Mouse (Mus musculus) mouse embryonic stem cell (cell line): ENCODE data around the gene Carmil1.

Experiments
- in situ Hi-C, 2 experiments: fragments of 300-500 bp; cut with MboI; formaldehyde crosslinking; loops; 1 replicate in 1 of 2; 3 replicates in 1 of 2; pipeline ENCODE4 v1.14.3; 2019 to 2020; ENCODE audit warnings: low sequenced_read_pairs in 2 of 2, low pct_unique_long_range_greater_than_20kb in 1 of 2, mixed read lengths in 1 of 2; ENCODE audit not compliant: unreplicated experiment in 1 of 2

The Carmil1 gene

DNA sequence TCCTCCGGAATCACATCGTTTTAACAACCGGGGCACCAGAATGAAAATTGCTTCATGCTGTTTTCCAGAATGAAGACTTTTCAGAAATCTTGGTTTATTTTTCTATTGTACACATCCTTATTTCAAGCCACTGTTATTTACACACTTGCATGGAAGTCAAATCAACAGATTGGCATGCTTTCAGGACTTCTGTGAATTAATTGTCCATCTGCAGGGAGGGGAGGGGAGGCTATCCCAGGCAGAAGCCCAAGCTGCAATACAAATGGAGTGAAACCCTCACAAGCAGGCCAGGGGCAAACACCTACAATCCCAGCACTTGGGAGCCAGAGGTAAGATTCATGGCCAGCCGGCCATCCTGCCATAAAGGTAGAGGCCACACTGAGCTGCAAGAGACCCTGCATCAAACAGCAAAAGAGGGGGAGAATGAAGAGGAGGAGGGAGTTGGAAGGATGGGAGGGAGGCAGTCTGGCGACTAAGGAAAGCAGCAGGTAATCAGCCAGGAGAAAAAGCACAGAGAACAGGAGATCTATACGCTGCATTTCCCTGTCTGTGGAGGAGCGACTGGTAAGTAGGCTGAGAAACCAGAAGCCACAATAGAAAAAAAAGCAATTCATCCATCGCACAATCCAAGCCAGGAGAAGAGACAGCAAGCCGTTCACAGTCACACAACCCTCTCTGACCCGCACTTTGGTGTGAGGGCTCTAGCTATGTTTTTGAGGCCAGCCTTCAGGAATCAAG is 48.7 kb downstream of the Carmil1 start:
- in situ Hi-C loops = no loop called here

DNA sequence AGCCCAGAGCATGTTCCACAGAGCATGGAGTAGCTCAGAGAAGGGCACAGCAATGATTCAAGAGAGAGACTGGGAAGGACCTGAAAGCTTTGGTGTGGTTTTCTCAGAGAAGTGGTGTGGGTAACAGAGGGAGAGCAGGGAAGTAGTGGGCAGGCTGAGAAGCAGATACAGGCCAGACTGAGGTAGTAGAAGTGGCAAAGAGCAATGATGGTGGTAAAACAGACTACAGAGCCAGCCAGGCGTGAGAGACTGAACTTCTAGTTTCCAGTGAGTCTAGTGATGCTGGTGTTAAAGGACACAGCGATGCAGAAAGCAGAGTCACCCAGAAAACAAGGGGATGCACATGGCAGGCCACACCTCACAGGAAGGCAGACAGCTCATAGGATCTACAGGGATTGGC is 49.4 kb downstream of the Carmil1 start:
- in situ Hi-C loops = no loop called here

DNA sequence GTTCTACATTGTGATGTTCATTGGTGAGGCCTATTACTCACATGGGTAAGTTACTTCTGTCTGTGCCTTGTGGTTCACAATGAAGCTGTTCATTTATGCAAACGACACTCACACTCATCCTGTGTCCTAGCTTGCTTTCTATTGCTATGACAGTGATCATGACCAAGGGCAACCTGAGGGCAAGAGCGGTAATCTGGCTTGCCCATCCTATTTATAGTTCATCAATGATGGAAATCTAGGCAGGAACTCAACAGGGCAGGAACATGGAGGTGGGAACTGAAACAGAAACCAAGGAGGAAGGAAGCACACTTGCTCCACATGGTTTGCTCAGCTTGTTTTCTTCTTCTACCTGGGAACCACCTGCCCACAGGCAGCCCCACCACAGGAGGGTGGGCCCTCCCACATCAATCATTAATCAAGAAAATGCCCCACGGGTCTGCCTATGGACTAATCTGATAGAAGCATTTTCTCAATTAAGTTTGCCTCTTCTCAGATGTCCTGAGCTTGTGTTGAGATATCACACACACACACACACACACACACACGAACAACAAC is 50.0 kb downstream of the Carmil1 start:
- in situ Hi-C loops = no loop called here

- in situ Hi-C loops = no loop called here
These were observed 57.0 kb downstream of the Carmil1 start for GRCm38 (mm10) chr13:24223425-24224201.

DNA sequence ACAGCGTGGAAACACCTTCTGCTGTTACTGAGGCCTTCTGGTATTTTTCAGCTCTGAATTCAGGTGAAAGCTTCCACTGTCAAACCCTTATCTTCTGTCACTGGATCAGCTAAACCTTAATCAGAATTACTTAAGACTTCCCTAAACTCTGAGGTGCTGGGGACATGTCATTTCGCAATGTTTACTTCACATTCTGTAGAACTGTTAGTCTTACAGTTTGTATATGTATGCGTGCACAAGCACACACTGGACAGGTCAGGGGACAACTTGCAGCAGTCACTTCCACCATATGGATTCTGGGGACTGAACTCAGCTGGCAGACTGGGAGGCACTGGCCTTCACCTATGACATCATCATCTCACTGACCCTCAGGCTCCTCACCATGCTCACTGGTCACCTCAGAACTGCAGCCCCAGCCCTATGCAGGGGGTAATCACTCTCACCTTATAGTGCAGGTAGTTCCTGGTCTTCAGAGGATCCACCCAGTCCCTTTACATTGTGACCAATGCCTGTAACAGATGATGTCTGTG is 60.1 kb downstream of the Carmil1 start:
- in situ Hi-C loops = no loop called here

DNA sequence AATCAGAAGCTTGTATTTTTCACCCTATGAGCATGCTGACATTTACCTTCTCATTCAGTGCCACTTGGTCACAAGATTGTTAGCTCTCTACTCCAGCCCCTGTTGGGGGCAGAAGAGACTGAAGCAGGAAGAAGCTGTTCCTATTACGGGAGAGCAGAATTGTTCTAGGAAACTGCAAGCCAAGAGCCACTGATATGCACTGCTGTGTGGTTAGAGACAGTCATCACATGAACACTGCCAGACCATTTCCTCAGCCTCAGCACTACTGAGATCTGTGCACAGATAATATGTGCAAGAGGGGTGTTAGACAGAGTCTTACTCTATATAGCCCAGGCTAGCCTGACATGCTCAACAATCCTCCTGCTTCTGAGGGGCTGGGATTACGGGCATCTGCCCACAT is 69.4 kb downstream of the Carmil1 start:
- in situ Hi-C loops = no loop called here

- in situ Hi-C loops = no loop called here
These were observed 74.5 kb downstream of the Carmil1 start for GRCm38 (mm10) chr13:24206097-24206496.

DNA sequence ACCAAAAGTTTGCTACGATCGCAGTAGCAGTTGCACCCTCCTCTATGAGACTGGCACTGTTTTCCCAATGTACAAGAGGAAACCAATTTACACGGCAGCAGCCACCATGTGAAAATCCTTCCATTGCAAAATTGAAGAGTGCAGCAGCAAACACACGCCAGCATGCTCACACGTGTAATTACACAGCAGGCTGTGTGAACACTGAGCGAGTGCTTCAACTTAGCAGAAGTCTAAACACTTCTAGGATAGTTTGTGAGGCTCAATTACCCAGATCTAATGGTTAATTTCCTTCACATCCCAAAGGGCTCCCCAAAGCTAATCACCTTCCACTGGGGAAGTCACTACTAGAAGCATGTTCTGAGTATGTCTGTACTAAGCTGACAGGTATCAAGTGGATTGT is 78.3 kb downstream of the Carmil1 start:
- in situ Hi-C loops = no loop called here

DNA sequence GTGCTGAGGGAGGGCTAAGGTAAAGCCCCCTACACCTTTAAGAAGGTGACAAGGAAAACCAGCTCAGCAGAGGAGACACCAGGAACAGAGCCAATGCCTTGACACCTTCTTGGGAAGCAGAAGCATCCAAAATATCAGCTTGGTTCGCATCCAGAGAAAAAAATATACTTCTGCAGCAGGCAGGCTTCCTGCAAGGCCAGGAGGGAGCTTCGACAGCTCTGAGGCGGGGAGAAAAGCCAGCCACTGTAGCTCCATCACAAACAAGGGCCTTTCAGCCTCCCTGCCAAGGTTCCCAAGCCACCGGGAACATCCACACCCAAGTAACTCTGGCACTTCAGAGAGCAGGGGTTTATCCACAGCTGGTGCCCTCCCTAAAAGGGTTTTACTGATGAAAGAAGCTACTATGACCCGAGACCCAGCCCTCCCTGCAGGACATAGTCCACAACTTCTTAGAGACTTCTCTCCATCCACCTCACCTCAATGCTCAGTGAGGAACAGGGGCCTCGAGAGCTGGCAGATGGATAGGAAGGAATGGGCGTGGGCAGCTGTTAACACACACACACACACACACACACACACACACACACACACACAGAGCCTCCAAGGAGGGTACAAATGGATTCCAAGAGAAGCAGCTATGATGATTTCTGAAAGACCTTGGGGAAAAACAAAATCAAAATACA is 80.6 kb downstream of the Carmil1 start:
- in situ Hi-C loops = loop anchor here in 1 of 2 experiments (25.0 kb wide), 1 partner anchor 363 kb away; the partner anchor contains the start of gene Slc17a3

- in situ Hi-C loops = loop anchor here in 1 of 2 experiments (25.0 kb wide), 1 partner anchor 361 kb away; the partner anchor contains the start of gene Slc17a3
These were observed 82.1 kb downstream of the Carmil1 start for GRCm38 (mm10) chr13:24198396-24198924.

DNA sequence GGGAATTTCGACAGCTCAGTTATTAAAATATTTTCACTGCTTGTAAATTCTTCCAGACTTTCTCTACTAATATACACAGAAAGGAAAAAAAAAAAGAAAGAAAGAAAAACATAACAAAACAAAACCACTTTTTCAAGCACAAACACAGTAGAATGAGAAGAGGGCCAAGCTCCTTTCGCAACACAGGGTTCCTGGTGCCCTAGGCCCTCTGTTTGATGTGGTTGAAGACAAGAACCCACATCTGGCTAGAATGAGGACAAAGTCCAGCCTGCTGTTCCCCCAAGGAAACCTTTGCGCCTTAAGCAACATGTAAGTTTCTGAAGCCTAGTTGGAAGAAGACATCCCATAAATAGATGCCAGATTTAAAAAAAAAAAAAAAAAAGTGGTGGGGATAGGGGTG is 85.2 kb downstream of the Carmil1 start:
- in situ Hi-C loops = loop anchor here in 1 of 2 experiments (25.0 kb wide), 1 partner anchor 358 kb away; the partner anchor contains the start of gene Slc17a3

DNA sequence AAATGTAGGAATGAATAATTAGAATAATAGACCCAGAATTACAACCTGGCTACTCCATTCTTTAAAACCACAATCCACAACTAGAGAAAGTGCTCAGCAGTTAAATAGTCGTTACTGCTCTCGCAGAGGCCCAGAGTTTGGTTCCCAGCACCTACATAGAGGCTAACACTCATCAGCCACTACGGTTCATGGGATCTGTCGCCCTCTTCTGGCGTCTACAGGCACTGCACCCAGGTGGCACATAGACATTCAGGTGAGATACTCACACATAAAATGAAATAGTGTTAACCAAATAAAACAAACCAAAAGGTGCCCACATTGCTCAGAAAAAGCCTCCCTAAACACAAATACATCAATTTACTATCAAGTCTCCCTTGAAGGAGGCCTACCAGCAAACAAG is 86.6 kb downstream of the Carmil1 start:
- in situ Hi-C loops = loop anchor here in 1 of 2 experiments (25.0 kb wide), 1 partner anchor 357 kb away; the partner anchor contains the start of gene Slc17a3

DNA sequence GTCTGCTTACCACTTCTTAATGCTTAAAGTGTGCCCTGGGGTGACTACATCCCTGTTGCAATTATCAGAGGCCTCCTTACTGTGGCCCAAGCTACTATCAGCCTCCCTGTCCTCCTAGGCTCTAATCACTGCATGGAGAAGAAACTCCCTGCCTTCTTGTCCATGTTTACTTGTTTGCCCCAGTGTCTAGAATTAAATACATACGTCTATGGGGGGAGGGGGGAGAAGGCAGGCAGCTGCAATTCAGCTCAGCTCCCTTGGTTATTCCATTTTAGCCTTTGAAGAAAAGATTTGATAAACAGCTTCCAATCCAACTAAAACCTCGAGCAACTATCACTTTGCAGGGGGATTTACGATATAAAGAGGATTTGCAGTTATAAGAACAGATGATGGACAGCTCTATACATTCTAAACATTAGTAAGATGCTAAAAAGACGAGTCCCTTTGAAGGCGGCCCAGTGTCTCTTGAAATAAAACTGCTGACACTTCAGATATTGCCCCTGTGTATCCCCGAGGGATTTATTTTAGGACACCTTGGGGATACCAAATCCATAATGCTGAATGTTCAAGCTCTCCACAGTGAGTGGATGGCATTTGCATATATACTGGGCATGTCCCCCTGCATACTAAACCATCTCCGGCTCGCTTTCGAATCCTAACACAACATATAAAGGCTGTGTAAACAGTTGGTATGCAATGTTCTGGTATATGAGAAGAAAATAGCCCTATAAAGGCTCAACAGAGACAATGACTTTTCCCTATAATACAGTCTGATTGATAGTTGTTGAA is 89.5 kb downstream of the Carmil1 start:
- in situ Hi-C loops = loop anchor here in 1 of 2 experiments (25.0 kb wide), 1 partner anchor 354 kb away; the partner anchor contains the start of gene Slc17a3

- in situ Hi-C loops = loop anchor here in 1 of 2 experiments (25.0 kb wide), 1 partner anchor 350 kb away; the partner anchor contains the start of gene Slc17a3
These were observed 93.6 kb downstream of the Carmil1 start for GRCm38 (mm10) chr13:24187026-24187425.

DNA sequence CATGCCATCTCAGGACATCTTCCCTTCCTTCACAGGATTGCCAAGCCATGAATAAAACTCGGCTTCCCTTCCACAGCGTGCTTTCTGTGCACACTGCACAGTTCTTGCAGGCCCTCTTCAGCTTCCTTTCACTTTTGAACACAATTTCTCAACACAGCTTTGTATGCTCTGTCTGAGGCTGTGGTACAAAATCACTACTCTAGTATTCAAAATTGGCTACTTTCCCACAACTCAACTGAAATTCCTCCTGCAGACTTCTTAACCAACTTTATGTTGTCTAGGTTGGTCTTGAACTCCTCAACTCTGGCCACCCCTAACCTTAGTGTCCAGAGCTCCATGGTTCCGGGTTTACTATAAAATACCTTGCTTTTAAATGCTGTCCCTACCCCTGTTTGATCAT is 95.0 kb downstream of the Carmil1 start:
- in situ Hi-C loops = loop anchor here in 1 of 2 experiments (25.0 kb wide), 1 partner anchor 348 kb away; the partner anchor contains the start of gene Slc17a3

GRCm38 (mm10) chr13:24182878-24183277 is 97.7 kb downstream of the Carmil1 start:
- in situ Hi-C loops = loop anchor here in 1 of 2 experiments (25.0 kb wide), 1 partner anchor 346 kb away; the partner anchor contains the start of gene Slc17a3

DNA sequence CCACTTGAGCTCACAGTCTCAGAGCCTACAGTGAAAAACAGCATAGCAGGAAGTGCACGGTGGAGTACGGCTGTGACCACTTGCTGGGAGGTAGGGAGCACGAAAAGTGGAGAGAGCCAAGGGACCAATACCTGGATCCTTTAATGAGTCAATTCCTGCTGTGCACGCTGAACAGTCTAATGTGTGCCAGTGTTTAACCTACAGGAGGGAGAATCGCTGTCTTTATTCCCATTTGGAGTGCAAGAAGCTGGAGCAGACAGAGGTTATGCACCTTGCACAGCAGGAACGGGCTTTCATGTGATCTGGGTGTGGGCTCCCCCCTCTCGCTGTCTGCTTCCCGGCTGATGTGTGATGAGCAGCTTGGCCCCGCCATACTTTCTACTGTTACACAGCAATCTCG is 101.1 kb downstream of the Carmil1 start:
- in situ Hi-C loops = loop anchor here in 1 of 2 experiments (25.0 kb wide), 1 partner anchor 342 kb away; the partner anchor contains the start of gene Slc17a3
